Mouse (Mus musculus): ENCODE data around the gene Mrpl47.
A peak's percentile ranks its signal among the peaks of the same experiment; 100 is the strongest.
"Not testable (repeated sequence)": the region's sequence is repeated elsewhere in the genome, so short reads cannot be mapped to it uniquely, and the experiment has no call there.

Mrpl47 gene

DNA sequence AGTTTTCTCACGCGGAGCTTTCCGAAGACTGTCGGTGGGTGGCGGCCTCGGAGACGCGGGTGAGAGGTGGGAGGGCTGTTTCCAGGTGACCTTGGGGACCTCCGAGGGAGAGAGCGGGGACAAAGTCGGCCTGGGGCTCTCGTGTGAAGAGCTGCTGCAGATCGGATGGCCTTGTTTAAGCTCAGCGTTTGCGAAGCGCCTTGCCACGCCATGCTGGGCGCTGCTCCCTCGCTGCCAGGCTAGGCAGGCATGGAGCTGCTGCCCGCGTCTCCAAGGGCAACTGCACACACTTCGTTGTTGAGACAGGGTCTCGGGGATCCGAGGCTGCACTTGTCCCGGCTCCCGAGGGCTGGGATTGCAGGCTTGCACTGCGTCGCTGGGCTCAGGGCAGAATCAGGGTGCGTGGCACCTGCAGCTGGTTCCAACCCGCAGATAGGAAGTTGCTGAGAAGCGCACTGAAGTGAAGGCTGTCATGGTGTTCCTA is at the start of gene Mrpl47:
Gene Mrpl47, minus strand, starts transcription at position 434 of the 484 bp plus-strand sequence.
- DNase-seq = no peak

DNA sequence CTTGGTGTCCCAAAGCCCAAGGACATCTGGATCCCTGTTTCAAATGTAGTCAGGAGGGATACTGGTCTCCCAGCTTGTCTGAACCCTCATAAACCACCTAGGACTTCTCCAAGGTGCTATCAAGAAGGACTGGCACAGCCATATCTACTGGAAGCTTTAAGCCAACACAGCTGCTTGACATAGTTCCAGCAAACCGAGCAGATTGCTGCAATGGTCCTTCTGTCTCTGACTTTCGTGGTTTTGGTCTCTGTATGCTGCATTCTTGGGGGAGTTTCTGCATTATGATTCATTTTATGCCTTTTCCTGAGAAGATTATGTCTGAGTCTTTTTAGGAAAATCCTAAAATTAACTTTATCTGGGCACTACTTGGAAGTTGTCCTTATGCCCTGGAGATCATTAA is 33.4 kb upstream of the Mrpl47 start:
- no peak for DNase-seq

GRCm38 (mm10) chr3:32763902-32764301 is 26.5 kb upstream of the Mrpl47 start:
- DNase-seq = no peak

DNA sequence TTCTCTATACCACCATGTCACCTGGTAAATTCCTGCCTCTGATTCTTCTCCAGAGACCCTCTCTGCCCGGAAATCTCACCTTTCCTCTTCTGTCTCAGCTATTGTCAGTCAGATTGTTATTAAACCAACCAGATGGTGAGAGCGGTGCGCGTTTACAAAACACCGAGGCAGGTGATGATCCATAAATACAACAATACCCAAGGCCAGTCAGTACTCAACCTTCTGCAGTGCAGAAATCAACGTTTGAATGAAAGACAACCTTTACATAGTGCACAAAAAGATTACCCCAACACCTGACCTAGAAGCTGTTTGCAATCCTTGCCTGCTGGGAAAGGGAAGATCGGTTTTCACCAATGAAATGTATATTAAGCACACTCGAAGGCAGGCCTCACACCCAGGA is 25.6 kb upstream of the Mrpl47 start:
- no peak for DNase-seq

DNA sequence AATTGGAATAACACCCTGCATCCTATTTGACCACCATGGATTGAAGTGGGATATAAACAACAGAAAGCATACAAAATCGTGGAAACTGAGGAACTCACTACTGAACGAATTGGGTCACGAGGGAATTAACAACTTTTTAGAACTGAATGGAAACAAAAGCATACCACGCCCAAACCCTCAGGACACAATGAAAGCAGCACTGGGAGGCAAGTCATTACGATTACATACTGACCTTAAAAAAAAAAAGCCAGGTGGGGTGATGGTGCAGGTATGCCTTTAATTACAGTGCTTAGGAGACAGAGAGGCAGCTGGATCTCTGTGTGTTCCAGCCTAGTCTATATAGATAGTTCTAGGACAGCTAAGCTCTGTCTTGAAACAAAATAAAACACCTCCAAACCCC is 21.8 kb upstream of the Mrpl47 start:
- no peak for DNase-seq

GRCm38 (mm10) chr3:32754384-32754915 is 17.0 kb upstream of the Mrpl47 start:
- DNase-seq = no peak

DNA sequence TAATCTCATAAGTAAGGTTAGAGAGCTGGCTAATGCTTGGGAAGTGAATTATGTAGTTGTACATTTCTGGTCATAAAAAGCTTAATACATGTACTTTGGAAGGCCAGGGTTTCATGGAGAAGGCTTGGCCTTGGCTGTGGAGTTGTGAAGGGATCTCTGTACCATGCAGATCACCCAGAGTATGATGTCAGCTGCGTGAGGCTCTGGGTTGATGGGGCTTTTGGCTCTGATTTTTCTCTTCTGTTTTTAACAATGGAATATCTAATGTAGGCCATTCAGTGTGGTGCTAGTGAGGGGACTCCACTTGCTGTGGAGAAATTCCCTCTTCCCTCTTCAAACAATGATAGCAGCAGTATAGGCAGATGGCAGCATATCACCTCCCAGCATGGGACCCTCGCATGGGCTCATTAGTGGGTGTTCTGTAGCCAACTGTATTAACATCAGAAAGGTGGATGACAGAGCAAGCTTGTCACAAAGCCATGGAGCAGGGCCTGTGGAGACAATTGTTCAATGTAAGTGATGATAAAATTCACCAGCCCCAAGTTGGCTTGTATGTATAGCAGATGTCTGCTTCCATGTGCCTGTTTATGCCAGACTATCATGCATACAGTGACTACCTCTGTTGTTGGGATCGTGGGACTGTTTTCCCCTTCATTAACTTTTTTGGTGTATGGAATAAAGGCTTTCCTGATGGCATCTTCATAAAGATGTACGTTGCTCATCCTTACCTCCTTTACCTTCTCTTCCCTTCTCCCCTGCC is 12.6 kb upstream of the Mrpl47 start:
- no peak for DNase-seq

DNA sequence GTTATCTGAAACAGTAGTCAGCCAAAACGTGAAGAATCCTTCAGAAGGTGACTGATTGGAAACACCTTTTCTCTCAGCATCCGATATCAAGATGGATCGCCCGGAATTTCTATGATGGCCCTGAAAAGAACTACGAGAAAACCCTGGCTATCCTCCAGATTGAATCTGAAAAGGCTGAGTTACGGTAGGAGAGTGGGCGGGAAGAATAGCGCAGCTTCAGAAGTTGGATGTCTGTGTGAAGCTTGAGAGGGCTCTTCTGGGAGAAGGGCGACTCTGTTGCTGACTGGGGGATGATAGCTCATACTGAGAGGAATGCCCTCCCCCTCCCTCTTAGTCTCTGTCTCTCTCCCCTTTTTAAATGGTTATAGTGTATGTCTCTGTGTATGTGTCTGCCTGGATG is 11.0 kb upstream of the Mrpl47 start:
- DNase-seq = no peak

DNA sequence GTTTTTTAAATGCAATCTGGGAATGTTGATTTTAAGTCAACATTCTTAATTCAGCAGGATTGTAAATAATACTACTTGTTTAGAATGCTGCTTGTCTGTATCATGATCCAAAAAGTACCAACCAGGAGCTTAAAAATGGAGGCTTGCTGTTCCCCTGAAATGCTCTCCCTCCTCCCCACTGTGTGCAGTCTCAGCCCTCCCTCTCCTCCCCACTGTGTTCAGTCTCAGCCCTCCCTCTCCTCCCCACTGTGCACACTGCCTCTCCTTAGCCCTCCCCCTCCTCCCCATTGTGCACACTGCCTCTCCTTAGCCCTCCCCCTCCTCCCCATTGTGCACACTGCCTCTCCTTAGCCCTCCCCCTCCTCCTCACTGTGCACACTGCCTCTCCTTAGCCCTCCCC is 8.0 kb upstream of the Mrpl47 start:
- not testable (repeated sequence) for DNase-seq

DNA sequence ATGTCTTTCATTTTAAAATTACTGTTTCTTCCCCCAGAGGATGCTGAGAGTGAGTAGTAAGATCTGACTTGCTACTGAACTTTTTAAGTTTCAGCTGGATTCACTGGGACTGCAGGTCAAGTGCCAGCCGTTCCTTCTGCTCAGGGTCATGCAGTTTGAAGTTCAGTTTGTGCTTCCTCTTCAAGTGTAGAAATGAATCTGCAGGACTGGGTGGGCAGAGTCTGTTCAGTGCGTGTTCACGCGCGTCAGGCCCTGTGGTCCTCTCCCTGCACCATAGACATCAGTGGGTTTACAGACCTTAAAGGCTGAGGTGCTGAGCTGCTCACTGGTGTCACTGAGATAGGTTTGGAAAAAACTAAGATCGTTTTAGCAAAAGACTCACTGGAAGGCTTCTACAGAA is 7.6 kb upstream of the Mrpl47 start:
- DNase-seq = no peak

DNA sequence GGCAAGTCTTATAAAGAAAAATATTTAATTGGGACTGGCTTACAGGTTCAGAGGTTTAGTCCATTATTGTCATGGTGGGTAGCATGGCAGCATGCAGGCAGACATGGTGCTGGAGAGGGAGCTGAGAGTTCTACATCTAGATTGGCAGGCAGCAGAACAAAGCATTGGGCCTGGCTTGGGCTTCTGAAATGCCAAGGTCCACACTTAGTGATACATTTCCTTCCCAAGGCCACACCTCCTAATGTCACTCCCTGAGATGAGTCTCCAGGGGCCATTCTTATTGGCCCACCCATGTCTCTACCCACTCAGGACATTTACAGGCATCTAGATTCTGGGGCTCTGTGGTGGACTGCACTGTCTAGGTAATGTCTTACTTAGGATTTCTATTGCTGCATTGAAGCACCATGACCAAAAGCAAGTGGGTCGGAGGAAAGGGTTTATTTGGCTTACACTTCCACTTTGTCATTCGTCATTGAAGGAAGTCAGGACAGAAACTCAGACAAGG is 4.9 kb upstream of the Mrpl47 start:
- DNase-seq = no peak

GRCm38 (mm10) chr3:32738549-32738948 is 1.1 kb upstream of the Mrpl47 start:
- no peak for DNase-seq

DNA sequence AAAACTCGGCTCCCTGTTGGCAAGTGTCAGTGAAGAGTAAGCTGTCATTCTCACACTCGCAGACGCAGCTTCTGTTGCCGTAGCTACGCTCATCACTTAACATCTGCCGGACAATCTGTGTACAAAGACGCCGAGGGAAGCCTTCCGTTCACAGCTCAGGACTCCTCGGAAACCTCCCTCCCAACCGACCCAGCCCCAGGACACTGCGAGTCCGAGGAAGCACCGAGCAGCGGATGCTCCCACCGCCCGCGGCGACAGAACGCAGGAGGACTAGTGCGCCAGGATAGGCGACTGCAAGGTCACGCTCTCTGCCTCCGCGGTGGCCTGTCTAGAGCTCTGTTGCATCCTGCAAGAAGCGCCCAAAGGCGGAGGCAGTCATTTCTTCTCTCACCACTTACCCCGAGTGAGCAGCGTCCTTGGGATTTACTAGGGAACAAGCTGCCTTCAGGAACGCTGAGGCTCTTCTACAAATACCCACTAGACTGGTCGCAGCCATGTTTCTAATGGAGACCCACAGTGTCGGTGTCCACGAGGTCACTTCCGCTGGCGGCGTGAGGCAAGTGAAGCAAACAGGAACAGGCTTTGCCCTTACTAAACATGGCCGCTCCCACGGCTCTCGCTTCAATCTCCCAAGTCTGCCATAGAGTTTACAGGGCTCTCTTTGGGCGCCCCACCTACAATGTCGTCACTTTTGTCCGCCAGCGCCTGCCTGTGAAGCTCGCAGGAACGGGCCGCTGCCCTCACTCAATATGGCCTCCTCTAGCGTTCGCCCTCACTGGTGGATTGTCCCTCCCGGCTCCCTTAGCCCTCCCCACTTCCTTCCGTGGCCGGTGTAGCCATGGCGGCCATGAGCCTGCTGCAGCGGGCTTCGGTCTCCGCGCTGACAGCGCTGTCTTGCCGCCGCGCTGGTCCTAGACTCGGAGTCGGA is 897 bp downstream of the Mrpl47 start, which contains the start of gene Ndufb5:
Gene Ndufb5, plus strand, starts transcription at position 747 of the 928 bp plus-strand sequence.
- DNase-seq = peak; percentile 100

- DNase-seq = no peak
These were observed 9.5 kb downstream of the Mrpl47 start for GRCm38 (mm10) chr3:32727861-32728260.

DNA sequence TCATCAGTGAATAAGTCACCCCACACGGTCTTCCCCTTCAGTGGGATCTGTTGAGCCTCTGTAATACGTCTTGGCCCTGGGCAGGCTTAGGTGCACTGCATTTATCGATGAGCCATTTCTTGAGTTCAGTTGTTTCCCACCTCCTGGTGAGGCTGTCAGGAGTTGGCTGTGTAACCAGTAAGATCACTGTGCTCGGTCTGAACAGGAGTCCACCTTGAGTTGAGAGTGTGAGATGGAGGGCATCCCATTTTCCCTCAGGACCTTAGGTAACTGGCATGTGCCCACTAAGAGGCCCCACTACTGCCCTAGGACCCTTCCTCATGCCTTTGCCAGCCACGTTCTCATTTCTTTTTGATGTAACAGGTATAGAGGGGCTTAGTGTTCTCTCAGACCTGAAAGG is 11.5 kb downstream of the Mrpl47 start:
- no peak for DNase-seq

DNA sequence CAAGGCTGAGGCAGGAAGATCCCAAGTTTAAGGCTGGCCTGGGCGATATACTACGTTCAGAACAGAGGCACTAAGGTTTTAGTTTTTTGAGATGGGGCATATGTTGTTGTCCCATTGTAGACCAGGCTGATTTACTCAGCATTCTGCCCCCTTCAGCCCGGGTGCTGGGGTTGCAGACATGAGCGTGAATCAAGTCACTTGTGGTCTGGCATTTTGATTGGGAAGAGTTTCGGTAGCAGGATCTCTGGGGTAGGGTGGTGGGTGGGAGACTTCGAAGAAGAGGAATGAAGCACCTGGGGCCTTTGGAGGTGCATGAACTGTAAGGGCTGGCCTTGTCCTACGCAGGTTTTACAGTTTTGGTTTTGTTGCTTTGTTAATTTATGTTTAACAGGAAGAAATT is 13.2 kb downstream of the Mrpl47 start:
- DNase-seq = no peak

GRCm38 (mm10) chr3:32718271-32718670 is 19.1 kb downstream of the Mrpl47 start:
- DNase-seq = no peak

- not testable (repeated sequence) for DNase-seq
These were observed 20.0 kb downstream of the Mrpl47 start for GRCm38 (mm10) chr3:32717403-32717802.

DNA sequence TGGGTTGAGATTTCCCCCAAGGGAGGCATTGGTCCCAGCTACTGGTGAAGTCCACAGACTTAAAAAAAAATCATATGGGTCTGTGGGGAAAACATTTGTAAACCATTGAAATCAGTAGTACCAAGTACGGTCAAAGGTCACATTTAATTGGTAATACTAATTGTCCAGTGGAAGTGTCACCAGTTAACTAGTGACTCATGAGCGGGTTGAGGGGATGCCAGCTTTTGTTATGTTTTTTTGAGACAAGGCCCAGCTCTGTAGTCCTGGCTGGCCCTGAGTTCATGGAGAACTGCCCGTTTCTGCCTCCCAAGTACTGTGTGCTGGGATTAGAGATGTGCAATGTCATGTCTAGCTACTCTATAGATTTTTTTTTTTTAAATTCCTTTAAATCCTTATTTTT is 23.7 kb downstream of the Mrpl47 start:
- no peak for DNase-seq

- no peak for DNase-seq
These were observed 28.0 kb downstream of the Mrpl47 start for GRCm38 (mm10) chr3:32709388-32709787.

DNA sequence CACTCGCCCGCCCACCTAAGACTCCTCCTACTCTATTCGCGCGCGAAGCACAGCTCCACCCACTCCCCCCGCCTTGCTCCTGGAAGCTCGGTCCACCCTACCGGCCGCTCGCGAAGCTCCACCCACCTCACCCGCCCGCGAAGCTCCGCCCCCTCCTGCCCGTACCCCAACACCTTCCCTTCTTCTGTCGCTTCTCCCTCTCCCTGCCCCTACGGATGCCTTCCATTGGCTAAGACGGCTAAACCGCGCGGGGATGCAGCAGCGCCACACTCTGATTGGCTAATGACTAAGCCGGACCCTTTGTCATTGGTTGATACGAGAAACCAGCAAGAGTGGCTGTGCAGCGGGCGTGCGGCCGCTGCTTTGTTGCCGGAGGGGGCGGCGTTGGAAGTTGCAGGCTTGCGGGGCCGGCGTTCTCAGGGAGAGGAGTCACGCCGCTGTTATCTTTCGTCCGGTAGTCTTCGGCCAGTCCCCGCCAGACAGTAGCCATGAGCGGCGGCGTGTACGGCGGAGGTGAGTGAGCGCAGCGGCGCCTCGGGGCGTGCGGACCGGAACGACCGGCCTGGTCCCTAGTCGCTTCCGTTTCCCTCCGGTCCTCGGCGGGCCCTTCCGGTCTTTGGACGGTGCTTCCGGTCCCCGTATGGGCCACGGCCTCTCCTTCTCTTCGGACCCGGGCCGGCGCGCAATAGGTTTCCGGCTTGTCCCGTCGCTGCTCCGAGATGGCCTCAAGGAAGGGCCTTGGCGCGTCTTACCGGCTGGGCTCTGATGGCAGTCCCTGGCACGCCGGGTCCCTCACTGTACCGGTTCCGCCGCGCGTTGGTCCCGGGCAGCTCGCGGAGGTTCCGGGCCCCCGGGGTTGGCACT is 28.8 kb downstream of the Mrpl47 start:
- peak; percentile 100 for DNase-seq

DNA sequence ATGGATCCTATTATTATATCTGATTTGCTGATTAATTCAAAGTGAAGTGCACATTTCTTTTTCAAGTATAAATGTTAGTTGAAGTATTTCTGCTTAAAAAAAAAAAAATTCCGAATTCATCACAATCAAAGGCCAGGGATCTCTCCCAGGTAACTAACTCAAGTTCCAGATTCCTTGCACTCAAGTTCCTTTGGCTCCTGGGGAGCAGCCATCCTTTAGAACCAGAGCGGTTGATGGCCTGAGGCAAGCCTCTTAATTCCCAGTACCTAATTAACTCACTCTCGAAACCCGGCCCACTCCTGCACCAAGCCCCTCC is 29.4 kb downstream of the Mrpl47 start:
- no peak for DNase-seq

All from retina, postnatal 1 day (tissue).